Mouse (Mus musculus): ENCODE data around the gene Ank.

DNA sequence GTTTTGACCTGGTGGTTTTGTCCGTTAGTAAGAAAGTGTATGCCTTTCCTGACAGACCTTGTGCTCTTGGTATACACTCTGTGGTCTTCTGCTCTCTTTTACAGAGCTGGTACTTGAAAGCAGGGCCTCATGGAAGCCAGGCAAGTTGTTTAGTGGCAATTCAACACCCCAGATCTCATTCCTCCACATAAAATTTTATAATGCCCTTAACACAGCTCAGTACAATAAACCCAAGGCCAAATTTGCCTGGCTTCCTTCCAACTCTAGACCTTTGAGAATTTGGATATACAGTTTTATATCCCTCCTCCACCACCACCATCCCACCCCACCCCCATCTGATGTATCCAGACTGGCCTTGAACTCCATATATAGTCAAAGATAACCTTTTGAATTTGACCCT lies 36.2 kb upstream of the Ank start:
- TF ChIP-seq UBTF (IDR thresholded peaks at IDR 0.05; ENCODE audit: borderline replicate concordance, insufficient read depth, low read depth, low read length), result no peak
- TF ChIP-seq POLR2A (IDR thresholded peaks at IDR 0.05; ENCODE audit: control insufficient read depth in 1 of 2, insufficient read depth in 1 of 2, low read depth in 1 of 2, low read length in 2 of 2, poor library complexity in 1 of 2), result no peak
- no peak for TF ChIP-seq NELFE (IDR thresholded peaks at IDR 0.05; ENCODE audit: low read depth, low read length)
- TF ChIP-seq CHD1 (IDR thresholded peaks at IDR 0.05; ENCODE audit: low read depth, low read length), result no peak
- no peak for TF ChIP-seq CTCF (IDR thresholded peaks at IDR 0.05 in 2 of 3, conservative IDR thresholded peaks at IDR 0.05 in 1 of 3; ENCODE audit: control insufficient read depth in 1 of 3, insufficient read depth in 1 of 3, low read depth in 2 of 3, low read length in 3 of 3, poor library complexity in 1 of 3, severe bottlenecking in 1 of 3)
- TF ChIP-seq JUND (IDR thresholded peaks at IDR 0.05; ENCODE audit: low read depth, low read length), result no peak
- TF ChIP-seq MXI1 (IDR thresholded peaks at IDR 0.05; ENCODE audit: low read depth, low read length), result no peak
- no peak for TF ChIP-seq POLR2AphosphoS2 (IDR thresholded peaks at IDR 0.05; ENCODE audit: low read length)
- TF ChIP-seq MYC (IDR thresholded peaks at IDR 0.05; ENCODE audit: low read depth, low read length), result no peak
- no peak for TF ChIP-seq E2F4 (IDR thresholded peaks at IDR 0.05; ENCODE audit: borderline replicate concordance, low read depth, low read length)
- no peak for TF ChIP-seq USF1 (IDR thresholded peaks at IDR 0.05; ENCODE audit: low read depth, low read length)

Measured in MEL (cell line).